Mouse (Mus musculus): ENCODE data around the gene Etfb.

- TF ChIP-seq TAL1 (IDR thresholded peaks at IDR 0.05; ENCODE audit: low read length) = no peak
- no peak for TF ChIP-seq GATA1 (IDR thresholded peaks at IDR 0.05; ENCODE audit: low read length)
Observed at GRCm38 (mm10) chr7:43465344-43466098, 21.6 kb downstream of the Etfb start.

All from erythroblast, embryonic 14.5 days (primary cell).